Mouse (Mus musculus): ENCODE results near the gene Wdr91.

DNA sequence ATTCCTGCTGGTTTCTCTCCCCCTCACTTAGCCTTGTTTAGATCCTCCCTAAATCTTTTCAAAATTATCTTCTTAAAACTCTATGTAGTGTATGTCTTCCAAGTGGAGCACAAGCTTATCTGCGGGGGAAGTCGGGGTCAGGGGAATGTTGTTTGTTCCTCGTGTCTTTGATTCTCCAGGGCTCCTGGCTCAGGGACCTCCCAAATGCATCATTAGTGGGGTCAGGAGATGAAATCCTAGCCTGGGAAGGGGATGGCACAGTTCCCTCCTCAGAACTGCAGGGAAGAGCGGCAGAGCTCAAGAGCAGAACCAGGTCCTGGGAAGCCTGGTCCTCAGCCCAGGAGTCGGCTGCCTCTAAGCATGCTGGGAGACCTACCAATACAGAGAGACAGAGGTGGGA is 45.5 kb downstream of the Wdr91 start:
- TF ChIP-seq CTCF (IDR thresholded peaks at IDR 0.05; ENCODE audit: borderline replicate concordance, extremely low read depth, insufficient read depth, insufficient read length) (no peak), POLR2A (IDR thresholded peaks at IDR 0.05; ENCODE audit: borderline replicate concordance, extremely low read depth, insufficient read depth, insufficient read length, poor library complexity, severe bottlenecking) (no peak)
